Mouse (Mus musculus) right cerebral cortex, adult 2 months (tissue): ENCODE results near the gene Nrip1.

Source experiments
- DNase-seq, 2 experiments: peaks; one replicate each; pipeline ENCODE4 v3.0.0; 2021 to 2022; ENCODE audit warnings: low spot score in 2 of 2

The Nrip1 gene

GRCm38 (mm10) chr16:76347719-76348421, 25.8 kb downstream of the Nrip1 start:
- DNase-seq = no peak

GRCm38 (mm10) chr16:76346371-76346770, 27.3 kb downstream of the Nrip1 start:
- no peak for DNase-seq

- no peak for DNase-seq
These were observed 28.8 kb downstream of the Nrip1 start for GRCm38 (mm10) chr16:76344761-76345368.

GRCm38 (mm10) chr16:76344030-76344429, 29.6 kb downstream of the Nrip1 start:
- DNase-seq = no peak

- no peak for DNase-seq
These were observed 32.0 kb downstream of the Nrip1 start for GRCm38 (mm10) chr16:76341636-76342035.

- DNase-seq = no peak
These were observed 34.4 kb downstream of the Nrip1 start for GRCm38 (mm10) chr16:76339256-76339655.

- no peak for DNase-seq
These were observed 36.3 kb downstream of the Nrip1 start for GRCm38 (mm10) chr16:76337351-76337750.

- no peak for DNase-seq
These were observed 36.7 kb downstream of the Nrip1 start for GRCm38 (mm10) chr16:76336932-76337331.

GRCm38 (mm10) chr16:76335913-76336312, 37.7 kb downstream of the Nrip1 start:
- no peak for DNase-seq

GRCm38 (mm10) chr16:76332127-76332526, 41.5 kb downstream of the Nrip1 start:
- DNase-seq = no peak

GRCm38 (mm10) chr16:76331231-76331630, 42.4 kb downstream of the Nrip1 start:
- no peak for DNase-seq

GRCm38 (mm10) chr16:76325315-76325710, 48.3 kb downstream of the Nrip1 start:
- DNase-seq = no peak

- DNase-seq = no peak
These were observed 49.0 kb downstream of the Nrip1 start for GRCm38 (mm10) chr16:76324411-76325314.

GRCm38 (mm10) chr16:76323594-76324307, 49.9 kb downstream of the Nrip1 start:
- DNase-seq = no peak

GRCm38 (mm10) chr16:76323141-76323540, 50.5 kb downstream of the Nrip1 start:
- no peak for DNase-seq

- DNase-seq = no peak
These were observed 52.0 kb downstream of the Nrip1 start for GRCm38 (mm10) chr16:76321527-76322165.

GRCm38 (mm10) chr16:76320118-76320473, 53.5 kb downstream of the Nrip1 start:
- no peak for DNase-seq

- no peak for DNase-seq
These were observed 54.1 kb downstream of the Nrip1 start for GRCm38 (mm10) chr16:76319364-76320117.

- DNase-seq = no peak
These were observed 55.2 kb downstream of the Nrip1 start for GRCm38 (mm10) chr16:76318331-76318922.
